Mouse (Mus musculus): ENCODE measurements around the gene Acad11.

- no peak for TF ChIP-seq POLR2A (IDR thresholded peaks at IDR 0.05; ENCODE audit: control insufficient read depth, low read depth, low read length)
- TF ChIP-seq CTCF (IDR thresholded peaks at IDR 0.05; ENCODE audit: control insufficient read depth, insufficient read depth, insufficient replicate concordance, low read depth, low read length), result no peak
Observed at GRCm38 (mm10) chr9:104075808-104076207, 12.6 kb downstream of the Acad11 start.
